Mouse (Mus musculus) gastrocnemius, postnatal 14 days (tissue): Measurements from ENCODE around the gene Slc2a9. TPM values are rescaled to one million over a fixed set of nuclear protein-coding genes. Genes with fewer than 3 reads are reported as not detected.

ENCODE experiments used
- DNase-seq: peaks from one replicate; pipeline ENCODE4 v3.0.0; 2021; ENCODE audit warnings: mixed read lengths
- intact Hi-C: fragments of 180-260 bp; cut with DNase I; formaldehyde crosslinking; loops from one replicate; pipeline ENCODE4 v1.15.1; 2025; ENCODE audit warnings: low total_unique reads
- total RNA-seq, 2 experiments: library from RNA; stranded (reverse); gene quantifications; 2 replicates each; pipeline ENCODE4 v1.2.3; 2021

Gene Slc2a9
- total RNA-seq, 2 experiments from 2014 or later, result 0.86 to 0.96 TPM

DNA sequence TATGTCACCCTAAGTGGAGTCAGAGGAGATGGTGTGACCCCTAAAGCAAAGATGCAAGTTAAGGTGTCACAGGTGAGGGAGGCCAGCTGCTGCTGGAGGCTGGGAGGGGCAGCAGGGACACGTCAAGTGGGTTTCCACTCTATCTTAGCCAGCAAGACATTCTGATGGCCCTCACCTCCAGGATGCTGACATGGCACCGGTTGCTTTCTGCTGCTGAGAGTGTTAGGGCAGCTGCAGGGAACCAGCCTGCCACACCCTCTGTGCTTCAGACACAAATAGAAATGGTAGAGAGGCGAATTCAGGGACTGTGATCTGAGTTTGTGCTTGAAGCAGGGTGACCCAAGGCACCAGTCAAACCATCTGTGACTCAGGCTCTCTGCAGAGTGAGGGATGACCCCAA, 193.1 kb downstream of the Slc2a9 start:
- DNase-seq, result no peak
- intact Hi-C loops, result loop anchor here (5.0 kb wide), 2 partner anchors 158 to 323 kb away; no protein-coding TSS in a partner anchor

DNA sequence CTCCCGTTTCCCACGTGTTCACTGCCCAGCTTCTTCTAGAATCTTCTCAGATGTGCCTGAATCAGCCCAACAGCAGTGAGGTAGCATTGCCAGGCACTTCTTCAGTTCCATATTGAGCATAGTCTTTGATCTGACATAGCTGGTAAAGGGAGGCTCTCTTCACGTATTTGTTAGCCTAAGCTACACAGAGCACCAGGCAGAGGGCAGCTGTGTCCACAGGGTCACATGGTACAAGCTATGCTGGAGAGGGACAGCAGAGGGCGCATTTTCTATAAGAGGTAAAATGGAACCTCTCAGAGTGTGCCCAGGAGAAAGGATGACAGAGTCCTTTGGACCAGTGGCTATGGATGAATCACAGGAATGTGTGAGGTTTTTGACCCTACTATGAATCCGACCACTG, 194.1 kb downstream of the Slc2a9 start:
- intact Hi-C loops, result loop anchor here (5.0 kb wide), 2 partner anchors 158 to 323 kb away; no protein-coding TSS in a partner anchor
- peak; percentile 42 for DNase-seq

DNA sequence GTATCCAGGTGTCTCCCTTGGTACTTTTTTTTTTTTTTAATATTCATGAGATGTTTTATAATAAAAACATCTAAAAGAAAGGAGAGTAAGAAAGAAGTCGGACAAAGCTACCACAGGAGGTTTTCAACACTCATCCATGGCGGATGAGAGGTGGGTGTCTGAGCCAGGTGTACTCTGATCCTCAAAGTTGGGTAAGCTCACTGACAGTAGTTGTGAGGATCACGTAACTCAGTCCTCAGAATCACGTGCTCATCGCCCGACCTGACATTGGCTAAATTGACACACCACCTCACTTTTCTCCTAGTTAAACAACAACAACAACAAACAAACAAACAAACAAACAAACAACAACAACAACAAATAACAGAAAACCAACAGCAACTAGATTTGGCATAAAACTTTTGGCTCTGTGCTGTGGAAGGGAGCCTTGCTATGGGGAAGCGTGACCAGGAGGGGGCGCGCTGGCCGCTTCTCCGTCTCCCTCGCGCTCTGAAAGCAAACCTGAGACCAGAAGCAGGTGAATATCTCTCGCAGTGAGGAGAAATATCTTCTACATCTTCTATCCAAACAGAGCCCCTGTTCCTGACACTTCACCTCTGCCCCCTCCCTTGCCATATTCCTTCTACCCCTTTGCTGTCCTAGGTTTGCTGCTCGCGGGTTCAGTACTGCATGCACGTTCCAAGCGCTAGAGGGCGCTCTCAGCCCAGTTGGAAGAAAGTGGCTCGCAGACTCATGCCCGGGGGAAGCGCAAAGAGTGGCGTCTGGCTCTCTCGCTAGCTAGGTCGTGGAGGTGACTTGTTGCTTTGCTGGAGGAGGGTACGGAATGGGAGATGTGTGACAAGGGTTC, 195.5 kb downstream of the Slc2a9 start:
- intact Hi-C loops, result loop anchor here (5.0 kb wide), 2 partner anchors 160 to 325 kb away; no protein-coding TSS in a partner anchor
- DNase-seq, result peak; percentile 85

DNA sequence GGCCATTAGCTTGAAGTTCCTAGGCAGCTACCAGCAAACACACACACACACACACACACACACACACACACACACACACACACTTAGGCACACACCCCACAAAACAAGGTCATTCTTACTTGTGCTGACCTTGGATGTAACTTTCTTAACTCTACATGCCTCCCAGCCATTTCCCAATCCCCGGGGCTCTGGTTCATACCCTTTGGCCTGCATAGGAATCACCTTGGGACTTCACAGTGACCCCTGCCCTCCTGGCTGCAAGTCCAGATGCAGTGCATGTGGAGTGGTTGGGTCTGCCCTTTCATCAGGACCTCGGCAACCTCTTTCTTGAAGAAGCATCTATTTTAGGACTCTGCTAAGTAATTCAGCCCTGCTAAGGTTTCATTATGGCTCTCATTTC, 197.7 kb downstream of the Slc2a9 start:
- intact Hi-C loops, result loop anchor here (5.0 kb wide), 2 partner anchors 162 to 327 kb away; no protein-coding TSS in a partner anchor
- no peak for DNase-seq

DNA sequence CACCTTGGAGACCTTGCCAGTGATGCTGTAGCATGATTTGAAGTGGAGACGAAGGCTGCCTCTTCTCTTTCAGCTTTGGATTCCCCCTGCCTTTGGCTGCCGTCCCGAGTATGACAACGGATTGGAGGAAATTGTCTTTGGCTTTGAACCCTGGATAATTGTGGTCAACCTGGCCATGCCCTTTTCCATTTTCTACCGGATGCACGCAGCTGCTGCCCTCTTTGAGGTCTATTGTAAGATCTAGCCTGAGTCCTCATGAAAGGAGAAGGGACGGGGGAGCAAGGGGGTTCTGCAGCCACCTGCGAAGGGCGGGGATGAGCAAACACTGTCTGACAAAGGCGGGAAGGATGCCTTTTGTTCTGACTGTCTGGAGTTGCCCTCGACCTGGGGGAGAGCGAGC, 200.3 kb downstream of the Slc2a9 start:
- intact Hi-C loops, result no loop called here

DNA sequence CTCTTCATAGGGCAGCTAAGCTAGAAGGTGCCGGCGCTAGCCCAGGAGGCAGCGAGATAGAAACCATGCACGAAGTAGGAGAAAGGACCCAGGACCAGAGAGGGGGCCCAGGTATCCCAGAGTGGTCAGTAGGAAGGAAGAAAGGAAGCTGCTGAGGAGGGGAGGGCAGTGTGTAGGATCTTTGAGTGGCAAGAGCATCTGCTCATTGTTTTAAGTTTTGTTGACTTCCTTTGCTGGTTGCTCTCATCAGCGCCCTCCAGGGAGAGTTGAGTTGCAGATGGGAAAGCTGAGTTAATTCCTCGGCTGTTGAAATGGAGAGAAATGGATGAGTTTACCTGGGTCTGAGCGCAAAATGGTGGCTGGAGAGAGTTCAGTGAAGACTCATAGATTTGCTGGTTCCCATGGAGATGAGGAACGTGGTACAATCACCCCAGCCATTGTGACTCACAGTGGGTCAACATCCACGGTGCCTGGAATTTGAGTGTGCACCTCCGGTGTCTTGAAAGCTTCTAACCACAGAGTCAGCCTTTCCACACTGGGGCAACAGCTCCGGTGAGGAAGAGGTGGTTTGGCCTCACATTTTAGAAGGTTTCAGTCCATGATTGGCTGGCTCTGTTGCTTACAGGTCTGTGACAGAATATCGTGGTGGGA, 201.1 kb downstream of the Slc2a9 start:
- intact Hi-C loops, result no loop called here
- no peak for DNase-seq

More for the DNA sequence above, 200.3 kb downstream of the Slc2a9 start:
- DNase-seq, result no peak

Other genes with a start within 250 kb of the Slc2a9 start
- 10 to 100 TPM; 10.3 to 11.0 TPM for gene Tmem128, start 243.0 kb downstream of the Slc2a9 start, total RNA-seq
- gene Otop1, start 227.2 kb downstream of the Slc2a9 start, total RNA-seq, result under 1 TPM; 0.33 to 0.47 TPM
- not detected for gene Drd5, start 183.8 kb downstream of the Slc2a9 start, total RNA-seq
- gene Wdr1, start 60.1 kb upstream of the Slc2a9 start, total RNA-seq, result 10 to 100 TPM; 73.7 to 98.4 TPM
- gene Zfp518b, start 181.7 kb upstream of the Slc2a9 start, total RNA-seq, result 1 to 10 TPM; 3.2 to 3.3 TPM